Mouse (Mus musculus) lung, adult 2 months (tissue): ENCODE results near the gene Gtf2f1.

Experiments used
- CTCF ChIP-seq: fragments of 200-500 bp; IDR thresholded peaks from 2 replicates; pipeline ENCODE4 v1.5.1; 2011; ENCODE audit warnings: mild to moderate bottlenecking, low read length, control low read depth; ENCODE audit not compliant: insufficient read depth
- POLR2A ChIP-seq: fragments of 200-500 bp; IDR thresholded peaks from 2 replicates; pipeline ENCODE4 v1.6.1; 2011; ENCODE audit warnings: low read depth, mild to moderate bottlenecking, control low read depth, low read length, borderline replicate concordance; ENCODE audit errors: extremely low read depth

- TF ChIP-seq CTCF, result no peak
- no peak for TF ChIP-seq POLR2A
Measured at GRCm38 (mm10) chr17:57047406-57047805, 36.3 kb upstream of the Gtf2f1 start.
